Mouse (Mus musculus): Measurements from ENCODE around the gene Smco2. TPM values are rescaled to one million over a fixed set of nuclear protein-coding genes. Genes with fewer than 3 reads are reported as not detected.

Smco2 gene
- total RNA-seq, 2 experiments from 2014 or later: not detected

- no peak for DNase-seq (ENCODE audit: low spot score in 2 of 2)
- intact Hi-C loops (cut with DNase I): no loop called here
Measured at GRCm38 (mm10) chr6:146888660-146889490, 39.0 kb downstream of the Smco2 start.

GRCm38 (mm10) chr6:146890215-146890614 is 40.3 kb downstream of the Smco2 start:
- DNase-seq (ENCODE audit: low spot score in 2 of 2): no peak
- intact Hi-C loops (cut with DNase I): no loop called here

DNA sequence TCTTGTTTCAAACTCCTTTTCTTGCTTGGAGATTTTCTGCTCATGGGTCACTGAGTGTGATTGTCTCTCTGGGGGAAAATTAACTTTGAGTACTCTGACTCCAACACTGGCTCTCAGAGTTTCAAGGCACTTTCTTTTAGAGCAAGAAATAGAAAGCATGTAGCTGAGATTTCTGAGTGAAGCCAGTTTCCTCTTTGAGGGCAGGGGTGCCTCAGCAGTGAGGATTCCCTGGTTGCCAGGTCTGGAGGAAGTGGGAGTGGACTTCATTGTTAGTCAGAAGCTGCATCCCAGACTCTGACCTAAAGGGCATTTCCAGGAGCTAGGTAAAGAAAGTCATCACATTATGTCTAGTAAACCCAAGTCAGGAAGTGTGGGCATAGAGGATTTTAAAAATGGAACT is 40.7 kb downstream of the Smco2 start:
- no peak for DNase-seq (ENCODE audit: low spot score in 2 of 2)
- intact Hi-C loops (cut with DNase I): no loop called here

DNA sequence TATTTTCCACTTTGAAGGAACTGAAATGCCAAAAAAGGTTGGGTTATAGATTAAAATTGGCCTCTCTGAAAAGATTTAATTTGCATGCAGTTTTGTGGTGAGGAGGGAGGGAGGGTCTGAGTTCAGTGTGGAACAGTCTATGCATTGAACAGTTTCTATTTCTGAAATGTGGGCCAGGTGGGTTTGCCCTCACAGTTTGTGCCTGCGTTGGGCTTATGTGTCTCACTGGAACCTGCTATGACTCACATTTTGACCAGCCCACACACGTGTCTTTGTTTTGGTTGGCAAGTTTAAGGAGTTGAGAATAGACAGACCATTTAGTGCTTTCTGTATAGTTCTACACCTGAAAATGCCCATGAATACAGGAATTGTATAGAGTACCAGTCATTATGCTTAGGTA is 44.0 kb downstream of the Smco2 start:
- intact Hi-C loops (cut with DNase I): no loop called here
- no peak for DNase-seq (ENCODE audit: low spot score in 2 of 2)

GRCm38 (mm10) chr6:146898709-146899108 is 48.8 kb downstream of the Smco2 start:
- DNase-seq (ENCODE audit: low spot score in 2 of 2): no peak
- intact Hi-C loops (cut with DNase I): no loop called here

DNA sequence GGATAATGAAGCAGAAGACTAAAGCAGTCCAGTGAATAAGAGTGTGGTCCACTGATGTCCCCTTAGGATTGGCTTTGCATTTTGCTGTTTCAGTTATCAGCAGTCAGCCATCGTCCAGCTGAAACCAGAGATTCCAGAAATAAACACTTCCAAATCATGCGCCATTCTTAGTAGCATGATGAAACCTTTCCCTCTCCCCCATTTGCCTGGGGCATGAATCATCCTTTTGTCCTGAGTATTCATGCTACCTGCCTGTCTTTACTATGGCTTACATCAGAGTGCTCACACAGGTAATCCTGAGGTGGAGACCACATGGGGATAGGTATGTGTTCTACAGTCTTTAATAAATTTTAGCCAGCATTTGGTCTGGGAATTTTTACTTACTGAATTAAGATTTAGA is 49.7 kb downstream of the Smco2 start:
- intact Hi-C loops (cut with DNase I): no loop called here
- DNase-seq (ENCODE audit: low spot score in 2 of 2): no peak

DNA sequence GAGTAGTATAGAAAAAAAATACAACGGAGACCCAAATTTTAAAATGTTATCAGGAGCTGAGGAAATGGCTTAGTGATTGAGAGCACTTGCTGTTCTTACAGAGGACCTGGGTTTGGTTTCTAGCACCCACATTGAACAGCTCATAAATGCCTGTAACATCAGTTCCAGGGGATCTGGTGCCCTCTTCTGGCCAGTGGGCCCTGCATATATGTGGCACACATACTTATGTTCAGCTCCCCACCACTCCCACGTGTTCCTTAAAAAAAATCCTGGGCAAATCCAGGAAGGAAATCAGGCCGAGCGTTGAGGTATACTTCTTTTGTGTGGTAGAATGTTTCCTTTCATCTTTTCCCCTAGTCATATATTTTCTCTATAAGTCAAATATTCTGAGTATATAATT is 52.0 kb downstream of the Smco2 start:
- intact Hi-C loops (cut with DNase I): no loop called here
- DNase-seq (ENCODE audit: low spot score in 2 of 2): no peak

GRCm38 (mm10) chr6:146903632-146904031 is 53.7 kb downstream of the Smco2 start:
- no peak for DNase-seq (ENCODE audit: low spot score in 2 of 2)

GRCm38 (mm10) chr6:146904707-146905106 is 54.8 kb downstream of the Smco2 start:
- intact Hi-C loops (cut with DNase I): no loop called here
- no peak for DNase-seq (ENCODE audit: low spot score in 2 of 2)

More at GRCm38 (mm10) chr6:146903632-146904031, 53.7 kb downstream of the Smco2 start:
- intact Hi-C loops (cut with DNase I): no loop called here

DNA sequence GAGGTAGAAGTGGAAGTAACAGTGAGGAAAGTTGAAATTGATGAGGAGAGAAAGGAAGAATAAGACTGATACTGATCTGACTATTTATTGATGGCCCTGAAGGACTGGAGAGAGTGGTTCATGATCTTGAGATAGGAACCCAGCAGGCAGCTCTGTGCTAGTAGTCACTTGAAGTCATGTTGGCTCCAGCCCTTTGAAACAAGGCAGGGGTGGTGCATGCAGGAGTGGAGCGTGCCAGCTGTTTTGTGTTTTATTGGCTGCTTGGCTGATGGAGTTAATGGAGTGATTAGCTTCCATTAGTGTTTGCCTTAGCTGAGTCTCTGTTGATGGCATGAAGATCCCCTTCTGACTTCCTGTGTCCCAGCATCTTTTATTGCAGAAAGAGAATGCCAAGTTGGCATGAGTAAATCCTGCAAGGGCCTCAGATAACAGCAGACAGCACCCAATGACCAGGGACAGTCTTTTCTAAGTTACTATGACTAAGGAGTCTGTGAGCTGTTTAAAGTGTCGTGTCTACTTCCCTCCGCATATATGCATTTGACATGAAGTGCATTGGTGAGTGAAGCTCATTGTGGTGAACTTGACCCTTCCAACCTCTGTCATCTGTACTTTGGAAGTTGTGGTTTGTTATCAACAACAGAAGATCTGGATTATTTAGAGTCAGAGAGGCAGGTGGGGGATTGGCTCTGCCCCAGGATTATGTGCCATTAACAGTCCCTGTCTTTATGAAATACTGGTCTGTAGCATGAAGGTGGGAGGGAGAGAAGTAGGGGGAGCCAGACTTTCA is 56.3 kb downstream of the Smco2 start:
- intact Hi-C loops (cut with DNase I): no loop called here
- DNase-seq (ENCODE audit: low spot score in 2 of 2): no peak

GRCm38 (mm10) chr6:146907061-146907794 is 57.3 kb downstream of the Smco2 start:
- intact Hi-C loops (cut with DNase I): no loop called here

GRCm38 (mm10) chr6:146907795-146908190 is 57.9 kb downstream of the Smco2 start:
- no peak for DNase-seq (ENCODE audit: low spot score in 2 of 2)
- intact Hi-C loops (cut with DNase I): no loop called here

More at GRCm38 (mm10) chr6:146907061-146907794, 57.3 kb downstream of the Smco2 start:
- no peak for DNase-seq (ENCODE audit: low spot score in 2 of 2)

- intact Hi-C loops (cut with DNase I): no loop called here
Measured at GRCm38 (mm10) chr6:146908801-146909200, 58.9 kb downstream of the Smco2 start.

GRCm38 (mm10) chr6:146909725-146910489 is 60.0 kb downstream of the Smco2 start:
- intact Hi-C loops (cut with DNase I): no loop called here
- DNase-seq (ENCODE audit: low spot score in 2 of 2): no peak

More at GRCm38 (mm10) chr6:146908801-146909200, 58.9 kb downstream of the Smco2 start:
- no peak for DNase-seq (ENCODE audit: low spot score in 2 of 2)

GRCm38 (mm10) chr6:146910801-146911200 is 60.9 kb downstream of the Smco2 start:
- intact Hi-C loops (cut with DNase I): no loop called here
- DNase-seq (ENCODE audit: low spot score in 2 of 2): no peak

DNA sequence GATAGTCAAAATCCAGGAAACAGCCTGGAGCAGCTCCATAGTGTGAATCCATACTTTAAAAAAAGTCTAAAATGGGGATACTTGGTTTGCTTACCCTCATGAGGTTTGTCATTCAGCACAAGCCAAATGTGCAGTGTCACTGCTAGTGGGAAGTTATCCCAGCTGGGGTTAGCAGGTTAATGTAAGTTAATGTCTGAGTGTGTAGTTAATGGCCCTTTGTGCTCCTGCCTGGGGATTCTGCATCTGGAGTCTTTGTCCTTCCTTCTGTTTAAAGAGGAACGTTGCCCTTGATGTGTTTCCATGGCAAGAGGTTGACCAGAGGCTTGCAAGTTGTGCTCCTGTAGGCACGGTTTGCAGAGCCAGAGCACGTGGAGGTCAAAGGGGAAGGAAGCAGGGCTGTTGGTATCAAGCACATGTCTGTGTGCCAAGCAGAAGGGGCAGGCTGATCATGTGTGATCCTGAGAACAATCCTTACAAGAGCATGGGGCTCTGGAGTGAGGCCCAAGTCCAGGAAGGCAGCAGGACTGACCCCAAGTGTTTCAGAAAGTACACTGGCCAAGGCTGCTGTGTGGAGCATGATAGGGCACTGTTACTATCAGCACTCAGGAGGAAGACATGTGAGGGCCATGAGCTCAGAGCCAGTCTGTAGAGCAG is 63.1 kb downstream of the Smco2 start:
- DNase-seq (ENCODE audit: low spot score in 2 of 2): no peak
- intact Hi-C loops (cut with DNase I): no loop called here

DNA sequence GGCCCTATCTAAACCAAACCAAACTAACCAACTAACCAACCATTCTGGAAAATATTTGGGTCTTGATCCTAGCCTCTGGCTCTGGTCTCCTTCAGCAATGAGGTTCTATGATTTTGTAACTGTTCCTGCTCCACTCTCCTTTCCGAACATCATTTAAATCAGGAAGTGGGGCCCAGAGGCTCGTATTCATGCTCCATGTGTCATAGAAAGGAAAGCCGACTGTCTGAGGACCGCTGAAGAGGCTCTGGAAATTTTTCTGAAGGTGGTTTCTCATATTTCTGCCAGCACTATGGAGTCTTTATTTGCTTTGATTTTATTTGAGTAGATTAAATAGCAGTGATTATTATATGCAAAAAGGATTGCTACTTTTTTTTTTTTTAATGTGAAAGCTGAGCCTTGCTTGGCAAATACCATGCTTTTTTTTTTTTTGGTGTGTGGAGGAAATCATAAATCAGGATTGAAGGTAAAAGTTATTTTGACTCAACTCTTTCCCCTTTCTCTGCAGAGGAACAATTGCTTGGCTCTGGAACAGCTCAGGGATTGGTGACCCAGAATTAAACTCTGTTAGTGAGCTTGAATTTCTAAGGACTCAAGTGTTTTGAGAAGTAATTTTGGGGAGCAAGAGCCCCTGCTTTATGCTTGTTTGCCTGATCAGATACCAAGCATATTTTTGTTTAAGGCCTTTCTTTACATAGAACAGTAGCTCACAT is 63.7 kb downstream of the Smco2 start:
- intact Hi-C loops (cut with DNase I): no loop called here
- DNase-seq (ENCODE audit: low spot score in 2 of 2): no peak

DNA sequence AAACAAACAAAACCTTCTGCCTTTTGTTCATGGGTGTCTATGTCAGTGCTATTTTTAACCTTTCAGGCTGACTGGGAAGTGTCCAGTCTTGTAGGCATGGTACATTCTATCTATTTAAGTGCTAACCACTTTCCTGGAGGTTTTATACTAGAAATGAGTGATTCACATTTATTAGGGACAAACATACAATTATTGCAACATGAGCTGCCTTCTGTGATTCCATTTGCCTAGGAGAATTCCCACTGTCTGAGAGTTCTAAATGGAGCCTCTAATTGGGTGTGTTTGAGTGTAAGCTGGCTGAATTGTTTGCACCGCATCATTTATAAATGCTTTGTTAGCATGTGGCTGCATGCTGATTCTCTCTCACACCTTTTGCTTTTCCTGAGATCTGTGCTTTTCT is 65.9 kb downstream of the Smco2 start:
- DNase-seq (ENCODE audit: low spot score in 2 of 2): no peak
- intact Hi-C loops (cut with DNase I): no loop called here
